Mouse (Mus musculus) MEL (cell line): ENCODE measurements around the gene Rab26. TPM values are rescaled to one million over a fixed set of nuclear protein-coding genes. Genes with fewer than 3 reads are reported as not detected.

Source experiments
- DNase-seq: peaks from one replicate; pipeline ENCODE4 v3.0.0; 2011; ENCODE audit warnings: low read depth, low spot score
- H3K27ac ChIP-seq: 2 replicates; pipeline ENCODE4 v1.5.1; 2012; ENCODE audit warnings: low read depth, mild to moderate bottlenecking, control low read depth, low read length, moderate library complexity; ENCODE audit not compliant: control insufficient read depth
- H3K27me3 ChIP-seq, 2 experiments: fragments of 150-350 bp in 1 of 2; sonication (generic) in 1 of 2; 2 replicates each; pipeline ENCODE4 v1.6.1; 2012; ENCODE audit warnings: low read length in 2 of 2, mild to moderate bottlenecking in 2 of 2, improper control_type of control experiment in 1 of 2, moderate library complexity in 1 of 2; ENCODE audit not compliant: insufficient read depth in 2 of 2, control insufficient read depth in 1 of 2
- H3K36me3 ChIP-seq, 2 experiments: 2 replicates each; pipeline ENCODE4 v1.6.1; 2012 to 2014; ENCODE audit warnings: low read length in 2 of 2, improper control_type of control experiment in 1 of 2, inconsistent platforms in 1 of 2, mild to moderate bottlenecking in 1 of 2; ENCODE audit not compliant: insufficient read depth in 2 of 2, control insufficient read depth in 1 of 2
- H3K4me1 ChIP-seq, 2 experiments: fragments of 150-350 bp in 1 of 2; sonication (generic) in 1 of 2; 2 replicates each; pipeline ENCODE4 v1.6.1; 2012; ENCODE audit warnings: low read length in 2 of 2, improper control_type of control experiment in 1 of 2, mild to moderate bottlenecking in 1 of 2; ENCODE audit not compliant: insufficient read depth in 2 of 2, control insufficient read depth in 1 of 2
- H3K4me3 ChIP-seq, 2 experiments: fragments of 150-350 bp in 1 of 2; sonication (generic) in 1 of 2; 2 replicates each; pipeline ENCODE4 v1.5.1; 2012; ENCODE audit warnings: low read depth in 2 of 2, low read length in 2 of 2, mild to moderate bottlenecking in 2 of 2, moderate library complexity in 2 of 2, control low read depth in 1 of 2, improper control_type of control experiment in 1 of 2; ENCODE audit not compliant: control insufficient read depth in 1 of 2, insufficient read depth in 1 of 2
- H3K79me2 ChIP-seq: 2 replicates; pipeline ENCODE4 v1.6.1; 2012; ENCODE audit warnings: mild to moderate bottlenecking, low read length, moderate library complexity; ENCODE audit not compliant: control insufficient read depth, poor library complexity, insufficient read depth
- H3K9ac ChIP-seq: 2 replicates; pipeline ENCODE4 v1.6.1; 2012; ENCODE audit warnings: low read depth, mild to moderate bottlenecking, control low read depth, low read length, moderate library complexity; ENCODE audit not compliant: control insufficient read depth, poor library complexity, severe bottlenecking
- H3K9me3 ChIP-seq: fragments of 150-350 bp; sonication (generic); replicated peaks from 2 replicates; pipeline ENCODE4 v1.6.1; 2012; ENCODE audit warnings: mild to moderate bottlenecking, low read length, improper control_type of control experiment, moderate library complexity; ENCODE audit not compliant: insufficient read depth
- CHD2 ChIP-seq: IDR thresholded peaks from 2 replicates; pipeline ENCODE4 v1.6.1; 2011; ENCODE audit warnings: low read length, improper control_type of control experiment
- CTCF ChIP-seq, 3 experiments: IDR thresholded peaks in 2 of 3; conservative IDR thresholded peaks in 1 of 3; 2 replicates each; pipeline ENCODE4 v1.5.1; 2011 to 2012; ENCODE audit warnings: low read length in 3 of 3, low read depth in 2 of 3, mild to moderate bottlenecking in 2 of 3, improper control_type of control experiment in 1 of 3, inconsistent platforms in 1 of 3, mixed read lengths in 1 of 3, moderate library complexity in 1 of 3; ENCODE audit not compliant: control insufficient read depth in 1 of 3, insufficient read depth in 1 of 3, poor library complexity in 1 of 3, severe bottlenecking in 1 of 3
- ELF1 ChIP-seq: IDR thresholded peaks from 2 replicates; pipeline ENCODE4 v1.6.1; 2014; ENCODE audit warnings: low read depth, mild to moderate bottlenecking, inconsistent platforms, low read length, improper control_type of control experiment, moderate library complexity
- EP300 ChIP-seq, 2 experiments: IDR thresholded peaks; 2 replicates each; pipeline ENCODE4 v1.6.1; 2011; ENCODE audit warnings: improper control_type of control experiment in 2 of 2, low read length in 2 of 2, low read depth in 1 of 2, mild to moderate bottlenecking in 1 of 2
- GABPA ChIP-seq: IDR thresholded peaks from 2 replicates; pipeline ENCODE4 v1.6.1; 2012; ENCODE audit warnings: low read depth, mild to moderate bottlenecking, inconsistent platforms, low read length, improper control_type of control experiment, moderate library complexity
- JUND ChIP-seq: IDR thresholded peaks from 2 replicates; pipeline ENCODE4 v1.6.1; 2011; ENCODE audit warnings: low read depth, mild to moderate bottlenecking, improper control_type of control experiment, low read length
- MAFK ChIP-seq: IDR thresholded peaks from 2 replicates; pipeline ENCODE4 v1.6.1; 2011; ENCODE audit warnings: low read depth, mild to moderate bottlenecking, low read length, improper control_type of control experiment, borderline replicate concordance
- MAZ ChIP-seq: IDR thresholded peaks from 2 replicates; pipeline ENCODE4 v1.6.1; 2012; ENCODE audit warnings: low read depth, mild to moderate bottlenecking, inconsistent platforms, low read length, improper control_type of control experiment
- MEF2A ChIP-seq: IDR thresholded peaks from 2 replicates; pipeline ENCODE4 v1.6.1; 2014; ENCODE audit warnings: low read depth, mild to moderate bottlenecking, inconsistent platforms, low read length, improper control_type of control experiment; ENCODE audit not compliant: poor library complexity, insufficient replicate concordance, severe bottlenecking; ENCODE audit errors: extremely low read depth
- MYB ChIP-seq: IDR thresholded peaks from 2 replicates; pipeline ENCODE4 v1.6.1; 2011; ENCODE audit warnings: mild to moderate bottlenecking, low read depth, low read length, improper control_type of control experiment
- NELFE ChIP-seq: IDR thresholded peaks from 2 replicates; pipeline ENCODE4 v1.6.1; 2011; ENCODE audit warnings: low read depth, low read length, improper control_type of control experiment
- NRF1 ChIP-seq: IDR thresholded peaks from 2 replicates; pipeline ENCODE4 v1.6.1; 2014; ENCODE audit warnings: low read depth, mild to moderate bottlenecking, inconsistent platforms, low read length, improper control_type of control experiment, moderate library complexity; ENCODE audit not compliant: poor library complexity, insufficient read depth, severe bottlenecking
- RAD21 ChIP-seq: IDR thresholded peaks from 2 replicates; pipeline ENCODE4 v1.6.1; 2011; ENCODE audit warnings: mild to moderate bottlenecking, low read depth, low read length, improper control_type of control experiment
- SIN3A ChIP-seq: IDR thresholded peaks from 2 replicates; pipeline ENCODE4 v1.6.1; 2012; ENCODE audit warnings: low read length, improper control_type of control experiment, inconsistent platforms
- SMC3 ChIP-seq: IDR thresholded peaks from 2 replicates; pipeline ENCODE4 v1.6.1; 2011; ENCODE audit warnings: low read depth, low read length, improper control_type of control experiment
- TAL1 ChIP-seq: IDR thresholded peaks from 2 replicates; pipeline ENCODE4 v1.6.1; 2012; ENCODE audit warnings: mild to moderate bottlenecking, inconsistent platforms, low read length, moderate library complexity, mixed read lengths
- TBP ChIP-seq: IDR thresholded peaks from 2 replicates; pipeline ENCODE4 v1.8.0; 2011; ENCODE audit warnings: low read depth, low read length, improper control_type of control experiment
- TCF12 ChIP-seq: IDR thresholded peaks from 2 replicates; pipeline ENCODE4 v1.6.1; 2014; ENCODE audit warnings: low read depth, mild to moderate bottlenecking, inconsistent platforms, low read length, improper control_type of control experiment, moderate library complexity
- USF2 ChIP-seq, 2 experiments: IDR thresholded peaks; 2 replicates each; pipeline ENCODE4 v1.6.1; 2011 to 2012; ENCODE audit warnings: improper control_type of control experiment in 2 of 2, low read length in 2 of 2, borderline replicate concordance in 1 of 2, inconsistent platforms in 1 of 2, low read depth in 1 of 2, mild to moderate bottlenecking in 1 of 2; ENCODE audit not compliant: insufficient read depth in 1 of 2
- ZC3H11A ChIP-seq: IDR thresholded peaks from 2 replicates; pipeline ENCODE4 v1.6.1; 2012; ENCODE audit warnings: low read depth, mild to moderate bottlenecking, inconsistent platforms, low read length, improper control_type of control experiment
- ZKSCAN1 ChIP-seq: IDR thresholded peaks from 2 replicates; pipeline ENCODE4 v1.6.1; 2012; ENCODE audit warnings: low read depth, mild to moderate bottlenecking, inconsistent platforms, low read length, improper control_type of control experiment, moderate library complexity
- ZNF384 ChIP-seq: IDR thresholded peaks from 2 replicates; pipeline ENCODE4 v1.6.1; 2012; ENCODE audit warnings: low read depth, mild to moderate bottlenecking, inconsistent platforms, low read length, improper control_type of control experiment
- polyA plus RNA-seq, 2 experiments: library from polyadenylated mRNA; stranded (reverse) in 1 of 2; unstranded in 1 of 2; fragments of >175 nt in 1 of 2; fragments of >200 nt in 1 of 2; gene quantifications; 2 replicates each; pipeline versions ENCODE4 v1.2.1 to v1.2.4; 2012; ENCODE audit warnings: low replicate concordance in 2 of 2, low read depth in 1 of 2; ENCODE audit not compliant: insufficient read length in 2 of 2, insufficient read depth in 1 of 2, missing spikeins in 1 of 2
- total RNA-seq: library from RNA; depleted of rRNA; stranded (reverse); fragments of 300-350 nt; gene quantifications from 2 replicates; pipeline ENCODE4 v1.2.3, GENCODE M21; 2012

The Rab26 gene
- total and polyA plus RNA-seq, 3 experiments, result 0.89 to 1.1 TPM; not detected in 1

DNA sequence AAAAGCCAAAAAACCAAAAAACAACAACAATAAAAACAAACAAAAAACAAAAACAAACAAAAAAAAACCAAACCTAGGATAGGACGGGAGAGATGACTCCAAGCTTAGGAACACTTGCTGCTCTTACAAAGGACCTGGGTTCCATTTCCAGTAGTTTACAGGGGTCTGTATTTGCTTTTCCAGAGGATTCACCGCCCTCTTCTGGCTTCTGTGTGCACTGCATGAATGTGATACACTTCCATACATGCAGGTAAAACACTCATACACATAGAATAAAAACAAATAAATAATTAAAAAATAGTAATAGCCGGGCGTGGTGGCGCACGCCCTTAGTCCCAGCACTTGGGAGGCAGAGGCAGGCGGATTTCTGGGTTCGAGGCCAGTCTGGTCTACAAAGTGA is 4.9 kb upstream of the Rab26 start:
- TF ChIP-seq TAL1 (no peak), SMC3 (peak; percentile 65), CHD2 (no peak), TBP (no peak), MYB (no peak), MAZ (no peak), ZNF384 (no peak), USF2 (IDR thresholded peaks at IDR 0.05; ENCODE audit: borderline replicate concordance in 1 of 2, insufficient read depth in 1 of 2, low read depth in 1 of 2, low read length in 2 of 2) (no peak), CTCF (IDR thresholded peaks at IDR 0.05 in 2 of 3, conservative IDR thresholded peaks at IDR 0.05 in 1 of 3; ENCODE audit: control insufficient read depth in 1 of 3, insufficient read depth in 1 of 3, low read depth in 2 of 3, low read length in 3 of 3, poor library complexity in 1 of 3, severe bottlenecking in 1 of 3) (peak; percentile 64 to 69 (median 65)), MAFK (no peak), RAD21 (peak; percentile 60), MEF2A (no peak), NRF1 (no peak), ELF1 (no peak), NELFE (no peak), ZC3H11A (peak; percentile 26; the same call in 1 of the 2 replicates), GABPA (no peak), TCF12 (no peak), EP300 (IDR thresholded peaks at IDR 0.05; ENCODE audit: low read depth in 1 of 2, low read length in 2 of 2) (no peak), SIN3A (no peak)
- TF ChIP-seq, all 39 proteins: peak for 4
- DNase-seq, result peak; percentile 81
- H3K9ac ChIP-seq, result no peak overlapping the region
- no peak overlapping the region for H3K4me3 ChIP-seq
- no peak overlapping the region for H3K27ac ChIP-seq
- H3K36me3 ChIP-seq, result no peaks in the 10 kb centered on the region
- no peaks in the 10 kb centered on the region for H3K9me3 ChIP-seq
- H3K27me3 ChIP-seq, result no peaks in the 10 kb centered on the region
- H3K79me2 ChIP-seq, result no peaks in the 10 kb centered on the region
- H3K4me1 ChIP-seq, result no peaks in the 10 kb centered on the region

DNA sequence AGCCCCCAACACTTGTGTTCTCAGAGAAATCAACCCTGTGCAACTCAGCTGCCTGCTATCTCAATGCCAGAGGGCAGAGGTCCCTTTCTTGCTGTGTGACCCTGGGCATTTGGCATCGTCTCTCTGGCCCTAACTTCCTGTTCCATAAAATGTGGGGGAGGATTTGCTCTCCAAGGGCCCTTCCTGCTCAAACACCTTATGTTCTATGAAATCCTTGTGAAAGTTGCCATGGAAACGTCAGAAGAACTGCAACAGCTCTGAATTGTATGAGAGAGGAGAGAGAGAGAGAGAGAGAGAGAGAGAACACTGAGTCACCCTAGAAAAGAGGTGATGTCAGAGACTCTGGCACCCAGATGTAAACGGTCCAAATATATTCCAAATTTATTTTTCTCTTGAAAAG is 3.5 kb upstream of the Rab26 start:
- TF ChIP-seq JUND, result peak; percentile 88; the same call in 1 of the 2 replicates
- no peak for TF ChIP-seq ZKSCAN1
- H3K4me1 ChIP-seq, result no peaks in the 10 kb centered on the region
- DNase-seq, result no peak
- H3K36me3 ChIP-seq, result no peaks in the 10 kb centered on the region
- H3K79me2 ChIP-seq, result no peaks in the 10 kb centered on the region
- no peaks in the 10 kb centered on the region for H3K9me3 ChIP-seq
- H3K9ac ChIP-seq, result no peak overlapping the region
- no peak overlapping the region for H3K4me3 ChIP-seq
- H3K27me3 ChIP-seq, result no peaks in the 10 kb centered on the region
- no peak overlapping the region for H3K27ac ChIP-seq
